Mouse (Mus musculus) adrenal gland, adult 18-20 months (tissue): ENCODE results near the gene Parp4. TPM values are rescaled to one million over a fixed set of nuclear protein-coding genes. Genes with fewer than 3 reads are reported as not detected.

Experiments
- total RNA-seq, 2 experiments: library from RNA; stranded (reverse); gene quantifications; 1 replicate in 1 of 2; 2 replicates in 1 of 2; pipeline ENCODE4 v1.2.3; 2021

Gene Parp4
- total RNA-seq, 2 experiments from 2014 or later, result 28.2 to 32.1 TPM

Other genes starting within 250 kb of the Parp4 start
- gene Atp12a, start 210.6 kb upstream of the Parp4 start, total RNA-seq, result 1 to 10 TPM in 1 of 2 experiments, under 1 TPM in 1; 0.32 to 1.4 TPM
- 1 to 10 TPM in 1 of 2 experiments, under 1 TPM in 1; 0.46 to 1.4 TPM for gene Rnf17, start 173.0 kb upstream of the Parp4 start, total RNA-seq
- 1 to 10 TPM; 7.0 to 8.7 TPM for gene Cenpj, start 194 bp upstream of the Parp4 start, total RNA-seq
- 10 to 100 TPM; 24.0 to 25.2 TPM for gene Mphosph8, start 92.6 kb downstream of the Parp4 start, total RNA-seq
- gene Pspc1, start 202.7 kb downstream of the Parp4 start, total RNA-seq, result 10 to 100 TPM; 28.7 to 35.6 TPM
- 10 to 100 TPM; 29.7 to 31.4 TPM for gene Zmym5, start 236.1 kb downstream of the Parp4 start, total RNA-seq